ENCODE assay signal across 31 mouse cellular contexts in the genomic region with DNA sequence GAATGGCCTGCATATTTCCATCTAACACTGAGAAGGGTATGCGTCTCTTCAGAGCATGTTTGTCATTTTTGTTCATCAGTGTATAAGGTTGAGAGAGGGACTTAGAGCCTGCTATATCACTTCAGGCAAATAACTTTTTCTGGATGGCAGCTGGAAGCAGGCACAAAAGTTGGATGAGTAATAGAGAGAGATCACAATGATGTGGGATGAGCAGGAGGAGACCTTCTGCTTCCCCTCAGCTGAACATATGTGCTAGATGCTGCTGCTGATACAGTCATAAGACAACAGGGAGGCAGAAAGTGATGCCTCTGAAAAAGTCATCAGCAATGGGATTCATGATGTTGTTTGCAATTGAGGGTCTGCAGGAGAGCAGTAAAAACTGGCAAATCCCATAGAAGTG. TPM values are rescaled to one million over a fixed set of nuclear protein-coding genes. Genes with fewer than 3 reads are reported as not detected.
DNase-seq lines count a peak whose midpoint lies in the region; ATAC-seq lines count a peak whose summit lies in the region.
"Had no signal": no experiment of that assay in that cellular context is flagged by ENCODE, and none has a peak within 500 bp of the region (broad histone marks: within the 10 kb centered on the region; RNA-seq: fewer than 3 reads in every experiment).

No protein-coding gene starts in this region.

- peaks cover 13% of the 10 kb centered on the region; the same call in 1 of the 2 replicates for H3K9me3 ChIP-seq in midbrain, embryonic 10.5 days (replicated peaks)
- H3K9me3 ChIP-seq: embryonic facial prominence, embryonic 13.5 days; forebrain, embryonic 15.5 days; hindbrain, embryonic 15.5 days; intestine, embryonic 15.5 days; lung, embryonic 15.5 days had no signal

- H3K27ac ChIP-seq in midbrain, embryonic 10.5 days (replicated peaks), result no peak overlapping the region
- H3K27ac ChIP-seq: embryonic facial prominence, embryonic 13.5 days; forebrain, embryonic 15.5 days; heart, embryonic 13.5 days; hindbrain, embryonic 15.5 days; intestine, embryonic 15.5 days; liver, embryonic 14.5 days; lung, embryonic 15.5 days had no signal

- no peak for ATAC-seq in activated CD4-positive, CD25-positive, alpha-beta regulatory T cell, adult 4 months
- ATAC-seq: forebrain, embryonic 15.5 days; intestine, embryonic 15.5 days had no signal

- DNase-seq in left cerebral cortex, adult 11 months (ENCODE audit: low spot score), result peak; percentile 39
- no peak for DNase-seq in left cerebral cortex, postnatal 4 days
- peak; percentile 81 to 85 for DNase-seq in layer of hippocampus, adult 8-10 months (ENCODE audit: low spot score in 2 of 2)
- peak; percentile 54 to 61 for DNase-seq in left cerebral cortex, adult 18-20 months (ENCODE audit: low spot score in 2 of 2)
- DNase-seq in right cerebral cortex, postnatal 25 days, result peak; percentile 51
- DNase-seq in midbrain, embryonic 10.5 days (ENCODE audit: low spot score), result no peak
- DNase-seq in adrenal gland, adult 8-10 months, result no peak
- DNase-seq: cerebellum, adult 8-10 months; heart, adult 11 months; heart, postnatal 4 days; kidney, postnatal 4 days; lung, postnatal 4 days had no signal

- intact Hi-C loops in left cerebral cortex, postnatal 4 days (cut with DNase I), result no loop called here

- no peaks in the 10 kb centered on the region for H3K27me3 ChIP-seq in midbrain, embryonic 10.5 days (ENCODE audit: low read depth, poor library complexity, severe bottlenecking)
- H3K27me3 ChIP-seq: embryonic facial prominence, embryonic 13.5 days; forebrain, embryonic 15.5 days; heart, embryonic 13.5 days; hindbrain, embryonic 15.5 days; intestine, embryonic 15.5 days; lung, embryonic 15.5 days had no signal

- 98% methylated on average over 1 of the region's 1 CpGs for WGBS in midbrain, embryonic 10.5 days

- H3K36me3 ChIP-seq in midbrain, embryonic 10.5 days, result no peaks in the 10 kb centered on the region
- H3K36me3 ChIP-seq: embryonic facial prominence, embryonic 13.5 days; forebrain, embryonic 15.5 days; heart, embryonic 13.5 days; hindbrain, embryonic 15.5 days; intestine, embryonic 15.5 days; lung, embryonic 15.5 days had no signal

- H3K4me3 ChIP-seq in midbrain, embryonic 10.5 days, result no peak overlapping the region
- H3K4me3 ChIP-seq: embryonic facial prominence, embryonic 13.5 days; forebrain, embryonic 15.5 days; heart, embryonic 13.5 days; hindbrain, embryonic 15.5 days; intestine, embryonic 15.5 days; lung, embryonic 15.5 days had no signal

- H3K4me1 ChIP-seq in midbrain, embryonic 10.5 days, result no peaks in the 10 kb centered on the region
- H3K4me1 ChIP-seq: embryonic facial prominence, embryonic 13.5 days; forebrain, embryonic 15.5 days; heart, embryonic 13.5 days; hindbrain, embryonic 15.5 days; intestine, embryonic 15.5 days; lung, embryonic 15.5 days had no signal

RNA-seq across cellular contexts. Expression of a gene that starts 5.3 kb away (rescaled TPM):
- total RNA-seq in left cerebral cortex, postnatal 4 days (2021), result not detected
- total RNA-seq in layer of hippocampus, adult 8-10 months (2022), result under 1 TPM in 3 of 4 experiments, not detected in 1; 0.29 to 0.96 (median 0.43) TPM
- not detected for total RNA-seq in left cerebral cortex, adult 18-20 months (2021)
- polyA plus RNA-seq in activated CD4-positive, CD25-positive, alpha-beta regulatory T cell, adult 4 months (2017; shearing (Covaris generic)), result not detected
- polyA plus RNA-seq in midbrain, embryonic 10.5 days (2016; fragmentation: Nextera tagmentation; extraction: Ambion mirVana), result not detected in 2 replicates
- not detected for total RNA-seq in adrenal gland, adult 8-10 months (2022)
- total RNA-seq: adrenal gland, postnatal 4 days; CH12.LX; gastrocnemius, adult 8-10 months; heart, postnatal 4 days; MEL; monocyte, adult 5-6 weeks had no signal
- polyA plus RNA-seq: embryonic facial prominence, embryonic 13.5 days; forebrain, embryonic 15.5 days; heart, embryonic 13.5 days; hindbrain, embryonic 15.5 days; intestine, embryonic 15.5 days; kidney, embryonic 14.5 days; limb, embryonic 14.5 days; liver, embryonic 14.5 days; lung, embryonic 15.5 days; midbrain, embryonic 11.5 days; neural tube, embryonic 11.5 days; stomach, embryonic 16.5 days; thymus, postnatal 0 days had no signal

RNA-seq across cellular contexts. Expression of a gene that starts 15.6 kb away (rescaled TPM):
- total RNA-seq in left cerebral cortex, postnatal 4 days (2021), result not detected
- total RNA-seq in layer of hippocampus, adult 8-10 months (2022), result not detected
- not detected for total RNA-seq in left cerebral cortex, adult 18-20 months (2021)
- polyA plus RNA-seq in activated CD4-positive, CD25-positive, alpha-beta regulatory T cell, adult 4 months (2017; shearing (Covaris generic)), result not detected
- polyA plus RNA-seq in midbrain, embryonic 10.5 days (2016; fragmentation: Nextera tagmentation; extraction: Ambion mirVana), result not detected in 2 replicates
- total RNA-seq in adrenal gland, adult 8-10 months (2022), result not detected
- total RNA-seq: adrenal gland, postnatal 4 days; CH12.LX; gastrocnemius, adult 8-10 months; heart, postnatal 4 days; MEL; monocyte, adult 5-6 weeks had no signal
- polyA plus RNA-seq: embryonic facial prominence, embryonic 13.5 days; forebrain, embryonic 15.5 days; heart, embryonic 13.5 days; hindbrain, embryonic 15.5 days; intestine, embryonic 15.5 days; kidney, embryonic 14.5 days; limb, embryonic 14.5 days; liver, embryonic 14.5 days; lung, embryonic 15.5 days; midbrain, embryonic 11.5 days; neural tube, embryonic 11.5 days; stomach, embryonic 16.5 days; thymus, postnatal 0 days had no signal

RNA-seq across cellular contexts. Expression of a gene that starts 28.5 kb away (rescaled TPM):
- total RNA-seq in left cerebral cortex, postnatal 4 days (2021), result not detected
- not detected for total RNA-seq in layer of hippocampus, adult 8-10 months (2022)
- total RNA-seq in left cerebral cortex, adult 18-20 months (2021), result not detected
- not detected for polyA plus RNA-seq in activated CD4-positive, CD25-positive, alpha-beta regulatory T cell, adult 4 months (2017; shearing (Covaris generic))
- not detected in 2 replicates for polyA plus RNA-seq in midbrain, embryonic 10.5 days (2016; fragmentation: Nextera tagmentation; extraction: Ambion mirVana)
- total RNA-seq in adrenal gland, adult 8-10 months (2022), result not detected
- total RNA-seq: adrenal gland, postnatal 4 days; CH12.LX; gastrocnemius, adult 8-10 months; heart, postnatal 4 days; MEL; monocyte, adult 5-6 weeks had no signal
- polyA plus RNA-seq: embryonic facial prominence, embryonic 13.5 days; forebrain, embryonic 15.5 days; heart, embryonic 13.5 days; hindbrain, embryonic 15.5 days; intestine, embryonic 15.5 days; kidney, embryonic 14.5 days; limb, embryonic 14.5 days; liver, embryonic 14.5 days; lung, embryonic 15.5 days; midbrain, embryonic 11.5 days; neural tube, embryonic 11.5 days; stomach, embryonic 16.5 days; thymus, postnatal 0 days had no signal

RNA-seq across cellular contexts. Expression of a gene that starts 57.3 kb away (rescaled TPM):
- total RNA-seq in left cerebral cortex, postnatal 4 days (2021), result not detected
- not detected for total RNA-seq in layer of hippocampus, adult 8-10 months (2022)
- not detected for total RNA-seq in left cerebral cortex, adult 18-20 months (2021)
- polyA plus RNA-seq in activated CD4-positive, CD25-positive, alpha-beta regulatory T cell, adult 4 months (2017; shearing (Covaris generic)), result under 1 TPM in 1 of 2 experiments, not detected in 1; 0.29 TPM
- polyA plus RNA-seq in midbrain, embryonic 10.5 days (2016; fragmentation: Nextera tagmentation; extraction: Ambion mirVana), result not detected in 2 replicates
- not detected for total RNA-seq in adrenal gland, adult 8-10 months (2022)
- total RNA-seq: adrenal gland, postnatal 4 days; CH12.LX; gastrocnemius, adult 8-10 months; heart, postnatal 4 days; MEL; monocyte, adult 5-6 weeks had no signal
- polyA plus RNA-seq: embryonic facial prominence, embryonic 13.5 days; forebrain, embryonic 15.5 days; heart, embryonic 13.5 days; hindbrain, embryonic 15.5 days; intestine, embryonic 15.5 days; kidney, embryonic 14.5 days; limb, embryonic 14.5 days; liver, embryonic 14.5 days; lung, embryonic 15.5 days; midbrain, embryonic 11.5 days; neural tube, embryonic 11.5 days; stomach, embryonic 16.5 days; thymus, postnatal 0 days had no signal

Comparison
In these comparisons a context has a peak if more than half of its experiments do, and no peak if none do; other contexts are left out.
1. DNase-seq: peak in left cerebral cortex, adult 11 months (single experiment), layer of hippocampus, adult 8-10 months (2 of 2), left cerebral cortex, adult 18-20 months (2 of 2) and right cerebral cortex, postnatal 25 days (single experiment); none in left cerebral cortex, postnatal 4 days (single experiment), midbrain, embryonic 10.5 days (single experiment) and adrenal gland, adult 8-10 months (single experiment).